Mouse (Mus musculus) left cerebral cortex, postnatal 36 days (tissue): ENCODE measurements at regions not wholly inside any gene's neighbourhood (a gene's known extent, or its start where the extent isn't known, plus 50 kb on each side); places are given as distances from the start of the nearest gene placed in this dataset.
"Not testable (repeated sequence)": the region's sequence is repeated elsewhere in the genome, so short reads cannot be mapped to it uniquely, and the experiment has no call there.

Source experiments
- DNase-seq, 2 experiments: peaks; one replicate each; pipeline ENCODE4 v3.0.0; 2021 to 2022; ENCODE audit warnings: low spot score in 2 of 2, mixed read lengths in 1 of 2
- intact Hi-C: fragments of 180-260 bp; cut with DNase I; formaldehyde crosslinking; loops from one replicate; pipeline ENCODE4 v1.15.1; 2025

DNA sequence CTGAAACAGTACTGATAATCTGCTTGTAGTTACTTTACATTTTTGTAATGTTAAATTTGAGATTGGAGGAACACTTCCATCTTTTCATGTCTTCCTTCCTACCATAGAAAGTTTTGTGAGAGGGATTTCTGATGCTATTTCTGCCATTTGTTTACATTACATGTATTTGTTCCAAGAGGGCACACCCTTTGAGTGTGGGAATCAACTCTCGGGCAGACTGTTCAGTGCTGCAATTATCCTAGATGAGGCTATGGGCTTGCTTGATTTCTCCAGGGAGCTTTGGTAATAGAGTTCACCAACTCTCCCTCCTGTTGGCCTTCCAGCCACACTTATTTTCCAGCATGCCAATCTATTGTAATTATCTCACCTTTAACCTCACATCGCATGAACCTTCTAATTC, 52.4 kb downstream of the Gm13691 start:
- intact Hi-C loops = loop anchor here (5.0 kb wide), 1 partner anchor 385 kb away; the partner anchor contains the start of gene Calcrl
- DNase-seq = no peak

- intact Hi-C loops = no loop called here
- DNase-seq = no peak
Measured at GRCm38 (mm10) chr2:84048398-84049140, 58.2 kb downstream of the Gm13691 start.

- intact Hi-C loops = no loop called here
- DNase-seq = no peak
Measured at GRCm38 (mm10) chr2:84051883-84052331, 61.6 kb downstream of the Gm13691 start.

DNA sequence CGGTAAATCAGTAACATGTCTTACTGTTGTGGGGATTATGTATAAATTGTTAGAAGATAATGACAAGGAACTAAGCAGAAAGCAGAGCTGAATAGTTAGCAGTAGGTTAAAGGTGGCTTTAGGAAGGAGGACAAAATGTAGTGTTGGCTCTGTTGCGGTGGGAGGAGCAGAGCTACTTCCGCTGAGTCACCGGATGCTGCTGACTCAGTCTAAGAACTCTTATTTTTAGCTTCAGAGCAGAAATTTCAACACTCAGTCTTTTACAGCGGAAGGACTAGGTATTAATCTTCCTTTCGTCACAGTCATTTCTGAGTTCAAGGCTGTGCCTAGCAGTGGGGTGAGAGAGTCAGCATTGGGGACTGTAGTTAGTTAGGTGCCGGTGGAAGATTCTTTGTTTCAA, 68.9 kb downstream of the Gm13691 start:
- intact Hi-C loops = no loop called here
- DNase-seq = no peak

DNA sequence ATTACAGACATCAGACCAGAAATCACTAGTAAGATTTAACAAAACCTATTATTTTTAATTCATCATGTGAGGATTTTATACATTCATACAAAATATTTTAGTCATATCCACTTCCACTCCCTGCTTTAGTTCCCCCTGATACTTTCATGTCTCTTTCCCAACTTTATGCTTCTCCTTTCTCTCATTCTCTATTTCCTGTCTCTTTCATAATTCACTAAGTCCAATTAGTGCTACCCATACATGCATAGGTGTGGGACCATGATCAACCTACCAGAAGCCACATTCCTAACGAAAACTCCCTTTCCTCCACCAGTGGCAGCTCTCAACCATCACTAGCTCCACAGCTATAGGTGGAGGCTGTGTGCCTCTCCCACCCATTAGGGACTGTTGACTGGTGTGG, 70.9 kb downstream of the Gm13691 start:
- intact Hi-C loops = no loop called here

DNA sequence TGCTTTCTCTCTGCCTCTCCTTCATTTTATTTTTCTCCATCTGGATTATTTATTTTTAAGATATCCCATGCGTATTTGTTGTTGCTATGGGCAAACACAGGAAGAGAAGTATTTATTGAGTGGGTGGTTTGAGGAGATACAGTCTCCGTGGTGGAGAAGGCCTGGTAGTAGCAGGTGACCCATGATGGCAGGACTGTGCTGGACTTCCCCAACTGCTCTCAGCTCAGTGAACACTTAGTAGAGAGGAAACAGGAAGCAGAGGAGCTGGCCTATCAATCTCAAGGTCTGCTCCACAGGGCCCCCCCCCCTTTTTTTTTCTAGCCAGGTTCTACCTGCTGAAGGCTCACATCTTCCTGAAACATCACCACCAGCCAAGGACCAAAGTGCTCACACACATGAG, 74.0 kb downstream of the Gm13691 start:
- intact Hi-C loops = loop anchor here (2.0 kb wide), 1 partner anchor 364 kb away; no protein-coding TSS in a partner anchor
- no peak for DNase-seq

More for the DNA sequence above, 70.9 kb downstream of the Gm13691 start:
- DNase-seq = no peak

GRCm38 (mm10) chr2:84065061-84065460, 74.7 kb downstream of the Gm13691 start:
- no peak for DNase-seq
- intact Hi-C loops = loop anchor here (2.0 kb wide), 1 partner anchor 364 kb away; no protein-coding TSS in a partner anchor

DNA sequence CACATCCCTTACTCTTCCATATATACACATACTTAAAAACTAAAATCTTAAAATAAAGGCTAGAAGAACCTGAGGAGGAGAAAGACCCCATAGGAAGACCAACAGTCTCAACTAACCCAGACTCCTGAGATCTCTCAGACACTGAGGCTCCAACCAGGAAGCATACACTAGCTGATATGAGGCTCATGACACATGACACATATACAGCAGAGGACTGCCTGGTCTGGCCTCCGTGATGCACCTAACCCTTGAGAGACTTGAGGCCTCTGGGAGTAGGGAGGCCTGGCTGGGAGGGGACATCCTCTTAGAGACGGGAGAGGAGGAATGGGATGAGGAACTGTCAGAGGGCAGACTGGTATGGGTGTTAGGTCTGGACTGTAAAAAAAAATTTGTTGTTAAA, 75.4 kb downstream of the Gm13691 start:
- no peak for DNase-seq
- intact Hi-C loops = loop anchor here (2.0 kb wide), 1 partner anchor 363 kb away; no protein-coding TSS in a partner anchor

DNA sequence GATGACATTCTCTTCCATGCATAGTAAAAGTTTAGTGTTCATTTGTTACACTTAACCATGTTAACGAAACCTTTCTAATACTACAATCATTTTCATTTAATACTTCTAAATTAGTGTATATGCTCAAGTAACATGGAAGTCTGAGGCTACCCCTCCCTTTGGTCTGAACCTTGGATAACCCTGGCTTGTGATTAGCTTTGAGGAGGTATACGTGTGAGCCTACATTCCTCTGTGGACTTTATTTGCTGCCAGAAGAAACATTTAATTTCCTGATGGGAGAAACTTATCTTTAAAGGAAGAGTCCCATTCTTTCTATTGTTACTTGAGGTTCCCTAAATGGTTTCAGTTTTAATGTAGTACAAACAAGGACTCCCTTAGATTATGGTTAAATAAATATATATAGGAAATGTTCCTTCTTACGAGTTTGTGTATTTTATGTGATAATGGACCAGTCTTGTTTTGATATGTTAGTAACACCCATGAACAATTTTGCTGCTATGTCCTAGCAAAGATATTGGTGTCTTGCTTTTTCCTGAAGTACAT, 75.9 kb downstream of the Gm13691 start:
- intact Hi-C loops = no loop called here
- DNase-seq = no peak

DNA sequence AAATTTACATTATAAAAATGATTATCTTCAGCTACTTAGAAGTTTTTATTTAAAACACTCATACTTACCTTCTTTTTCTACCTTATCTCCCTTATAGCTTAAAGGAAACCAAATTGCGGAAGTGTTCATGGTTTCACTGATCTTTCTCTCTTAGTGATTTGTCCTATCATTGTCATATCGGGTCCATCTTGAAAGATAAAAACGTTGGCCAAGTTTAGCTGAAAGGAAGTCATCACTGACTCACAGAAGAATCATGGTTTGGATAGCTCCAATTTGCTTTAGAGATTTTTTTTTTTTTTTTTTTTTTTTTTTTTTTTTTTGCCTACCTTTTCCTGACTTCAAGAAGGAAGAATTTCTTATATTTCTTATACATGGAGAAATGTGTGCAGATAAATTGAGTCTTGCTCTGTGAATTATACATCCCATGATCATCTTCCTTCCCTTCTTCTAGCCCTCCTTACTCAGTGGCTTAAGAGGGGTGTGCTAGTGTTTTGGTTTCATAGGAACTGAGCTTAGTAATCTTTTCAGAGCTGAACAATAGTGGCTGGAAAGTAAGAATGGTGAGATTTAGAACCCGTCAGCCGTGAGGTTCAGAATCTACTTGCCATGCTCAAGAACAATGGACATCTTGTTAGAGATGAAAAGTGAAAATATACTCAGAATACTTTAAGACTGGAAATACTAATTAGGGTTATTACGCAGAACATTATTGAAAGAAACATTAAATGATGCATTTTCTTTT, 76.6 kb downstream of the Gm13691 start:
- intact Hi-C loops = no loop called here
- DNase-seq = no peak

- intact Hi-C loops = no loop called here
- no peak for DNase-seq
Measured at GRCm38 (mm10) chr2:84068617-84069016, 78.3 kb downstream of the Gm13691 start.

DNA sequence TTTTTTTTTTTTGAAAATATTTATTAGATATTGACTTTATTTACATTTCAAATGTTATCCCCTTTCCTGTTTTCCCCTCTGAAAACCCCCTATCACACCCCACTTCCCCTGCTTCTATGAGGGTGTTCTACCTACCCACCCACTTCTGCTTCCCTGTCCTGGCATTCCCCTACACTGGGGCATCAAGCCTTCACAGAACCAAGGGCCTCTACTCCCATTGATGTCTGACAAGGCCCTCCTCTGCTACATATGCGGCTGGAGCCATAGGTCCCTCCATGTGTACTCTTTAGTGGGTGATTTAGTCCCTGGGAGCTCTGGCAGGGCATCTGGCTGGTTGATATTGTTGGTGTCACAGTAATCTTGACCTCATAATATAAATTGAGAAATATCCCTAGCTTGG, 79.1 kb downstream of the Gm13691 start:
- intact Hi-C loops, DNase-seq: not testable (repeated sequence)

DNA sequence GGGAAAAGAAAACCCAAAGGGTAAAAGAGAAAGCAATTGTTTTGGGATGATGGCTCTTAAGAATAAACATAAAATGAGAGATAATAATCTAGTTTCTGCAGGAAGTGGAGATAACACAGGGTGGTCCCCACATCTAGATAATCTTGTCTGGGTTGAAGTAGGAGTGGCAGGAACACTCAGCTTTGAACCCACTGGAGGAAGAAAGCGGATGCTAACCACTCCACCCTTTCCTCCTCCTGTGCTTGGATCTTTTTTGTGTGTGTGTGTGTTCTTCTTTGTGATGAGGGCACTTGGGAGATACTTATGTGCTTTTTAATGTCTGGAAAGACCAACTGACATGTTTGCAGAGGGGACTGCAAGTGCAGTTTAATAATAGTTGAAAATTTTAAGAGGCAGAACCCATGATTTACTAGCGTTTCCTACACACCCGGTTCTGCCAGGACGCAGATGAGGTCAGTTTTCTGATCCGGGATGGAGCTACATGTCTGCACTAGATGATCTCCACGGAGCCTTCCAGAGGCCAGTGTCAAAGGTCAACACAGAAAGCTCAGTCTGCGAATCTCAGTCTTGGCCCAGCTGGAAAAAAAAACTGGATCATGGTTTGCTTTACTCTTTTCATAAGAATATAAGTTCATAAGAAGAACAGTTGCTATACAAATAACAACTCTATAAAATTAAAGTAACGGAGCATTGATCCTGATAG, 82.7 kb downstream of the Gm13691 start:
- intact Hi-C loops = no loop called here
- no peak for DNase-seq

GRCm38 (mm10) chr2:84075944-84076343, 85.6 kb downstream of the Gm13691 start:
- intact Hi-C loops = no loop called here
- DNase-seq = no peak

GRCm38 (mm10) chr2:84079284-84079683, 88.9 kb downstream of the Gm13691 start:
- intact Hi-C loops = no loop called here
- DNase-seq = no peak

- intact Hi-C loops = no loop called here
- no peak for DNase-seq
Measured at GRCm38 (mm10) chr2:84080228-84080627, 89.9 kb downstream of the Gm13691 start.

DNA sequence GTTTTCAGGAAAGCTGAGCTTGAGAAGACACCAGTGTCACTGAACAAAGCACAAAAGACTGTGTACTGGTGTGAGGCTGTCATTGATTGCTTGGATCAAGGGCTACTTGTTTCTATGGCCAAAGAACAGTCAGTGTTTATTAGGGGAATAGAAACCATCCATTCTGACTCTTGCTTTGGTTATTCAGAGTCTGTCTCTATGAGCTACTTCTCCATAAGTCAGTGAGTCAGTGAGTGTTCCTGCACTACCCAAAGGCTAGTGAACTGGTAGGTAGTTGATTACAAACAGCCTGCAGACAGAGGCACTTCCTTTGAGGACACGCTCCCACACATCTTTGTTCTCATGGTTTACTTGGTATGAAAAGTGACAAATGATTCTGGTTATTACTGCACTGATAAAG, 104.4 kb downstream of the Gm13691 start:
- no peak for DNase-seq

GRCm38 (mm10) chr2:84098746-84099145, 108.4 kb downstream of the Gm13691 start:
- intact Hi-C loops = no loop called here
- no peak for DNase-seq

More for the DNA sequence above, 104.4 kb downstream of the Gm13691 start:
- intact Hi-C loops = no loop called here

DNA sequence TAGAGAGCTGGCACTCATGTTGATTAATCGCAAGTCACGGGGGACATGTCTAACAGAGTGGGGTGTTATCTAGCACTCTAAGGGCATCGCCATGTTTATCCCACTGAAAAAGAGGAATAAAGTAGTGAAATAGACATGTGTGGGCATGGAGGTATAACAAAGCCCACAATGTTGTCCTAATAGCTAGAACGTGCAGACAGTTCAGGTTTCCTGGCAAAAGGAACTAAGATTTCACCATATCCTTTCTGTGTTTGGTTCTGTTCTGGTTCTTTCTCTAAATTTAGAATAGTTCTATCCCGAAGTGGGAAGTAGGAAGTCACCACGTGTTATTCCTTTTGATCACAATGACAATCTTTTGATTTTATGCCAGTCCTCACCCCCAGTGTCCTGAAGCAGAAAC, 123.2 kb downstream of the Gm13691 start:
- no peak for DNase-seq
- intact Hi-C loops = no loop called here

- no peak for DNase-seq
- intact Hi-C loops = no loop called here
Measured at GRCm38 (mm10) chr2:84119839-84120238, 129.5 kb downstream of the Gm13691 start.
